Mouse (Mus musculus) C2C12 (cell line): ENCODE data around the gene Gm10645.

Experiments
- CTCF ChIP-seq: IDR thresholded peaks from one replicate; pipeline ENCODE4 v1.5.1; 2011; ENCODE audit not compliant: control insufficient read depth, insufficient read depth, insufficient read length
- MAX ChIP-seq: IDR thresholded peaks from one replicate; pipeline ENCODE4 v1.6.1; 2011; ENCODE audit warnings: mild to moderate bottlenecking, control low read depth
- MYOD1 ChIP-seq: IDR thresholded peaks from one replicate; pipeline ENCODE4 v1.6.1; 2011; ENCODE audit warnings: low read depth; ENCODE audit not compliant: control insufficient read depth, insufficient read length

- TF ChIP-seq CTCF (no peak), MYOD1 (no peak), MAX (no peak)
Observed at GRCm38 (mm10) chr8:83181851-83182482, 16.0 kb upstream of the Gm10645 start.
